In genomic region chr9:65103173-65103752, GRCm38 (mm10) we compare ENCODE assay signal across 8 mouse cellular contexts. TPM values are rescaled to one million over a fixed set of nuclear protein-coding genes. Genes with fewer than 3 reads are reported as not detected.
DNase-seq lines count a peak whose midpoint lies in the region; ATAC-seq and TF ChIP-seq lines count a peak whose summit lies in the region.

No protein-coding gene starts in this region.

- H3K4me2 ChIP-seq in kidney, embryonic 15.5 days = peak overlapping the region; percentile 100
- H3K4me2 ChIP-seq in embryonic facial prominence, embryonic 13.5 days = peak overlapping the region; percentile 92
- H3K4me2 ChIP-seq in intestine, embryonic 14.5 days (ENCODE audit: low read length) = peak overlapping the region; percentile 85
- peak overlapping the region; percentile 51 for H3K4me2 ChIP-seq in myocyte (ENCODE audit: low read depth)

- H3K79me2 ChIP-seq in myocyte (ENCODE audit: control insufficient read depth, insufficient read depth) = no peaks in the 10 kb centered on the region

- H3K27ac ChIP-seq in kidney, embryonic 15.5 days = no peak overlapping the region
- H3K27ac ChIP-seq in embryonic facial prominence, embryonic 13.5 days = peak overlapping the region; percentile 95
- peak overlapping the region; percentile 93; the same call in 1 of the 2 replicates for H3K27ac ChIP-seq in intestine, embryonic 14.5 days (ENCODE audit: low read depth)

- DNase-seq in kidney, postnatal 36 days = no peak
- no peak for DNase-seq in intestine, embryonic 14.5 days (ENCODE audit: low spot score)
- no peak for DNase-seq in adipocyte (ENCODE audit: low spot score)
- DNase-seq in lung, postnatal 10 days = no peak

- 41% methylated on average over 8 of the region's 8 CpGs for WGBS in kidney, embryonic 15.5 days
- WGBS in embryonic facial prominence, embryonic 13.5 days = 20% methylated on average over 8 of the region's 8 CpGs
- 28% methylated on average over 8 of the region's 8 CpGs for WGBS in intestine, embryonic 14.5 days

- H3K4me3 ChIP-seq in kidney, embryonic 15.5 days (replicated peaks) = peak overlapping the region; percentile 81
- H3K4me3 ChIP-seq in embryonic facial prominence, embryonic 13.5 days = peak overlapping the region; percentile 82
- H3K4me3 ChIP-seq in intestine, embryonic 14.5 days (ENCODE audit: low read depth, low read length) = peak overlapping the region; percentile 84
- H3K4me3 ChIP-seq in myocyte = peak overlapping the region; percentile 37

- H3K9me3 ChIP-seq in kidney, embryonic 15.5 days (replicated peaks) = peaks cover 4% of the 10 kb centered on the region
- H3K9me3 ChIP-seq in embryonic facial prominence, embryonic 13.5 days = 0 out of 2 replicates have a peak, but pooled peaks cover 2% of the 10 kb centered on the region
- peaks cover 6% of the 10 kb centered on the region for H3K9me3 ChIP-seq in intestine, embryonic 14.5 days (ENCODE audit: control insufficient read depth, low read length)

- peak overlapping the region; percentile 76; the same call in 1 of the 2 replicates for H3K9ac ChIP-seq in kidney, embryonic 15.5 days
- H3K9ac ChIP-seq in embryonic facial prominence, embryonic 13.5 days = peak overlapping the region; percentile 92
- peak overlapping the region; percentile 90 for H3K9ac ChIP-seq in intestine, embryonic 14.5 days (ENCODE audit: low read length)

- H3K4me1 ChIP-seq in kidney, embryonic 15.5 days = peaks cover 27% of the 10 kb centered on the region
- peaks cover 40% of the 10 kb centered on the region for H3K4me1 ChIP-seq in embryonic facial prominence, embryonic 13.5 days
- peaks cover 41% of the 10 kb centered on the region for H3K4me1 ChIP-seq in intestine, embryonic 14.5 days (replicated peaks; ENCODE audit: control insufficient read depth, insufficient read depth, low read length)

- no peak for ATAC-seq in kidney, embryonic 15.5 days (replicated peaks; ENCODE audit: low FRiP score)
- no peak for ATAC-seq in embryonic facial prominence, embryonic 13.5 days (ENCODE audit: insufficient number of reproducible peaks, insufficient read depth, low FRiP score, low TSS enrichment, low read depth)
- no peak for ATAC-seq in intestine, embryonic 14.5 days (replicated peaks; ENCODE audit: low FRiP score, low TSS enrichment, low read depth)
- ATAC-seq in monocyte, adult 5-6 weeks (replicated peaks; ENCODE audit: insufficient number of reproducible peaks, low FRiP score, low TSS enrichment, poor library complexity, severe bottlenecking) = no peak

- H3K36me3 ChIP-seq in kidney, embryonic 15.5 days = no peaks in the 10 kb centered on the region
- no peaks in the 10 kb centered on the region for H3K36me3 ChIP-seq in embryonic facial prominence, embryonic 13.5 days
- no peaks in the 10 kb centered on the region for H3K36me3 ChIP-seq in intestine, embryonic 14.5 days (ENCODE audit: control insufficient read depth, insufficient read depth, low read length)
- no peaks in the 10 kb centered on the region for H3K36me3 ChIP-seq in myocyte (ENCODE audit: control insufficient read depth, insufficient read depth)

- TF ChIP-seq POLR2A in myocyte (IDR thresholded peaks at IDR 0.05; ENCODE audit: insufficient read length, low read depth) = no peak

- peaks cover 12% of the 10 kb centered on the region; the same call in 1 of the 2 replicates for H3K27me3 ChIP-seq in kidney, embryonic 15.5 days
- no peaks in the 10 kb centered on the region for H3K27me3 ChIP-seq in embryonic facial prominence, embryonic 13.5 days
- H3K27me3 ChIP-seq in intestine, embryonic 14.5 days (replicated peaks; ENCODE audit: control insufficient read depth, insufficient read depth, low read length) = no peaks in the 10 kb centered on the region
- no peaks in the 10 kb centered on the region for H3K27me3 ChIP-seq in myocyte (ENCODE audit: control insufficient read depth, insufficient read depth, insufficient read length)

- H3ac ChIP-seq in myocyte (ENCODE audit: control insufficient read depth, insufficient read length) = no peak overlapping the region

TF ChIP-seq in myocyte, 11 proteins besides CTCF, POLR2A, EP300 and RAD21:
- no peak for TF ChIP-seq TCF12 (IDR thresholded peaks at IDR 0.05; ENCODE audit: insufficient read depth, poor library complexity, severe bottlenecking)
- TF ChIP-seq E2F4 (IDR thresholded peaks at IDR 0.05; ENCODE audit: insufficient read depth) = no peak
- no peak for TF ChIP-seq SRF (IDR thresholded peaks at IDR 0.05; ENCODE audit: control insufficient read depth, insufficient read length, low read depth)
- TF ChIP-seq CEBPB (IDR thresholded peaks at IDR 0.05; ENCODE audit: insufficient read depth, poor library complexity, severe bottlenecking) = no peak
- TF ChIP-seq USF1 (IDR thresholded peaks at IDR 0.05; ENCODE audit: low read depth) = no peak

RNA-seq across cellular contexts. Expression of gene Igdcc4, which starts 2.0 kb away (rescaled TPM):
- polyA plus RNA-seq in kidney, embryonic 15.5 days (2015; fragmentation: Nextera tagmentation; extraction: Ambion mirVana) = 11.8 and 13.5 TPM in 2 replicates
- 31.0 and 31.7 TPM in 2 replicates for polyA plus RNA-seq in embryonic facial prominence, embryonic 13.5 days (2015; fragmentation: Nextera tagmentation; extraction: Ambion mirVana)
- 39.6 and 42.2 TPM in 2 replicates for polyA plus RNA-seq in intestine, embryonic 14.5 days (2014; fragmentation: Nextera tagmentation; extraction: Ambion mirVana)
- 9.4 TPM for polyA plus RNA-seq in myocyte (2012; fragmentation: generic; extraction: Trizol)
- 0.19 TPM in 2 of 3 replicates, not detected in the other for total RNA-seq in monocyte, adult 5-6 weeks (2017)

RNA-seq across cellular contexts. Expression of gene Igdcc3, which starts 37.7 kb away (rescaled TPM):
- polyA plus RNA-seq in kidney, embryonic 15.5 days (2015; fragmentation: Nextera tagmentation; extraction: Ambion mirVana) = 3.5 and 4.2 TPM in 2 replicates
- 2.1 and 3.0 TPM in 2 replicates for polyA plus RNA-seq in embryonic facial prominence, embryonic 13.5 days (2015; fragmentation: Nextera tagmentation; extraction: Ambion mirVana)
- 2.7 and 2.9 TPM in 2 replicates for polyA plus RNA-seq in intestine, embryonic 14.5 days (2014; fragmentation: Nextera tagmentation; extraction: Ambion mirVana)
- polyA plus RNA-seq in myocyte (2012; fragmentation: generic; extraction: Trizol) = not detected
- total RNA-seq in monocyte, adult 5-6 weeks (2017) = not detected in 3 replicates
